Mouse (Mus musculus) stomach, embryonic 14.5 days (tissue): Measurements from ENCODE around the gene Pwp1. TPM values are rescaled to one million over a fixed set of nuclear protein-coding genes. Genes with fewer than 3 reads are reported as not detected.

Experiments used
- ATAC-seq: fragments of 200-750 bp; cut with Nextera tagmentation; 2 replicates; pipeline ENCODE4 v1.8.0; 2017; ENCODE audit warnings: low read depth, moderate TSS enrichment; ENCODE audit not compliant: insufficient number of reproducible peaks, insufficient read depth, low FRiP score
- H3K27ac ChIP-seq: fragments of 300-500 bp; sonication (generic); 2 replicates; pipeline ENCODE4 v1.5.1; 2014; ENCODE audit warnings: mild to moderate bottlenecking, low read length, moderate library complexity, mixed read lengths
- H3K27me3 ChIP-seq: fragments of 300-500 bp; sonication (generic); 2 replicates; pipeline ENCODE4 v1.6.1; 2014; ENCODE audit warnings: low read length, control low read depth, mixed read lengths; ENCODE audit not compliant: control insufficient read depth, insufficient read depth
- H3K36me3 ChIP-seq: fragments of 300-500 bp; sonication (generic); 2 replicates; pipeline ENCODE4 v1.6.1; 2014; ENCODE audit warnings: mild to moderate bottlenecking, control low read depth, low read length, moderate library complexity, mixed read lengths; ENCODE audit not compliant: control insufficient read depth, insufficient read depth
- H3K4me1 ChIP-seq: fragments of 300-500 bp; sonication (generic); 2 replicates; pipeline ENCODE4 v1.6.1; 2014; ENCODE audit warnings: low read length, control low read depth, mixed read lengths; ENCODE audit not compliant: control insufficient read depth, insufficient read depth
- H3K4me2 ChIP-seq: fragments of 300-500 bp; sonication (generic); replicated peaks from 2 replicates; pipeline ENCODE4 v1.6.1; 2014; ENCODE audit warnings: low read depth, low read length, control low read depth
- H3K4me3 ChIP-seq: fragments of 300-500 bp; sonication (generic); 2 replicates; pipeline ENCODE4 v1.5.1; 2014; ENCODE audit warnings: low read depth, low read length, control low read depth
- H3K9ac ChIP-seq: fragments of 300-500 bp; sonication (generic); replicated peaks from 2 replicates; pipeline ENCODE4 v1.6.1; 2014; ENCODE audit warnings: low read depth, mild to moderate bottlenecking, control low read depth, low read length, moderate library complexity, mixed read lengths
- H3K9me3 ChIP-seq: fragments of 300-500 bp; sonication (generic); 2 replicates; pipeline ENCODE4 v1.6.1; 2016; ENCODE audit warnings: low read depth, low read length, control low read depth; ENCODE audit not compliant: control insufficient read depth
- WGBS: fragments of 180-500 bp; shearing (Covaris S2); extraction: QIAGEN DNeasy Blood & Tissue Kit; methylation state at CpG from one replicate; pipeline ENCODE4 v1.1.7; 2014; 5-methylcytosine and 5-hydroxymethylcytosine counted together
- polyA plus RNA-seq: library from polyadenylated mRNA; unstranded; fragments of >200 nt; fragmentation: Nextera tagmentation; extraction: Ambion mirVana; gene quantifications from 2 replicates; pipeline ENCODE4 v1.2.1, GENCODE M21; 2014

Gene Pwp1
- polyA plus RNA-seq, 1 experiment from 2014 or later: 73.6 TPM

DNA sequence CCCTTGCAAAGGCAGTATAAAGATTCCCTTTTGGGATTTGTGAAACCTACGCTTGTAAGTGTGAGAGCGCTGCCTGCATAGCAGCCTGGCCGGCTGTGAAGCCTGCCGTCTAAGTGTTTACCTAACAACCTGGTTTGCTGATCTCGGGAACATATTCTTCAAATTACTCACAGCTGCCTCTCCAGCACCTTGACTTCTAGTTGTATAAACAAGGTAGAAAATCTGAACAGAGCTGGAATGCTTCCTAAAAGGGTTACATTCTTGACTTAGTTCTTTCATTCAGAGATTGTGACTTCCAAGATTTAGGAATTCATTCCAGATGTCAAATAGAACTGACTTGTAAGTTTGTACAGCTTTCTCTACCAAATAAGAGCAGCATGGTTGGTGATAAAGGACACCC lies 46.5 kb downstream of the Pwp1 start:
- 74% methylated on average over 5 of the region's 5 CpGs for WGBS
- Histone ChIP-seq H3K4me3 (no peak overlapping the region), H3K27me3 (no peaks in the 10 kb centered on the region), H3K4me2 (no peak overlapping the region), H3K4me1 (peaks cover 6% of the 10 kb centered on the region; the same call in 1 of the 2 replicates), H3K36me3 (peaks cover 44% of the 10 kb centered on the region), H3K9ac (no peak overlapping the region), H3K27ac (no peak overlapping the region), H3K9me3 (no peaks in the 10 kb centered on the region)
- ATAC-seq: no peak

DNA sequence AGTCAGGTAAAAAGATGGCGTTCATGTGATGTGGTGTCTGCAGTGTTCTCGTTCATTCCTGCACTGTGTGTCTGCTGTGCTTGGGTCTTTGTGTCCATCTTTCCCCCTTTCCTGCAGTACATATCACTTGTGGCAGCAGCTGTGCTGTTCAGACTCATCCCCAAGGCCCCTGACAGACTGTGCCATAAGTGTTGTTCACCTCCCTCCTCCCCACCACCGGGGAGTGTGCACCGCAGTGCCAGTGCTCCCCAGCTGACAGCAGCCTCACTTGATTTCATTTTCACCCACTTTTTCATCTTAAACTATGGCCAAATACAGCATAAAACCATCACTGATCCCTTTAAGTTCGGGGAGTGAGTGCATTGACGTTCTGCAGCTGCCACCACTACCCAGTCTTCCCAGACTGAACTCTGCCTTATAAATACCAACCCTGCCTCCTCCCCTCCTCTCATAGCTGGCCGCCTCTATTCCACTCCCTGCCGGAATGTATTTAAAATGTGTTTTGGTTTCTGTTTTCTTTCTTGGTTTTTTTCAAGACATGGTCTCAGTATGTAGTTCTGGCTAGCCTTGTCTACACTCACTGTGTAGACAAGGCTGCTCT lies 50.7 kb downstream of the Pwp1 start:
- Histone ChIP-seq H3K9me3 (no peaks in the 10 kb centered on the region), H3K4me3 (no peak overlapping the region), H3K27ac (no peak overlapping the region), H3K36me3 (peaks cover 65% of the 10 kb centered on the region), H3K4me2 (no peak overlapping the region), H3K4me1 (no peaks in the 10 kb centered on the region), H3K9ac (no peak overlapping the region), H3K27me3 (no peaks in the 10 kb centered on the region)
- 82% methylated on average over 8 of the region's 8 CpGs for WGBS
- no peak for ATAC-seq

DNA sequence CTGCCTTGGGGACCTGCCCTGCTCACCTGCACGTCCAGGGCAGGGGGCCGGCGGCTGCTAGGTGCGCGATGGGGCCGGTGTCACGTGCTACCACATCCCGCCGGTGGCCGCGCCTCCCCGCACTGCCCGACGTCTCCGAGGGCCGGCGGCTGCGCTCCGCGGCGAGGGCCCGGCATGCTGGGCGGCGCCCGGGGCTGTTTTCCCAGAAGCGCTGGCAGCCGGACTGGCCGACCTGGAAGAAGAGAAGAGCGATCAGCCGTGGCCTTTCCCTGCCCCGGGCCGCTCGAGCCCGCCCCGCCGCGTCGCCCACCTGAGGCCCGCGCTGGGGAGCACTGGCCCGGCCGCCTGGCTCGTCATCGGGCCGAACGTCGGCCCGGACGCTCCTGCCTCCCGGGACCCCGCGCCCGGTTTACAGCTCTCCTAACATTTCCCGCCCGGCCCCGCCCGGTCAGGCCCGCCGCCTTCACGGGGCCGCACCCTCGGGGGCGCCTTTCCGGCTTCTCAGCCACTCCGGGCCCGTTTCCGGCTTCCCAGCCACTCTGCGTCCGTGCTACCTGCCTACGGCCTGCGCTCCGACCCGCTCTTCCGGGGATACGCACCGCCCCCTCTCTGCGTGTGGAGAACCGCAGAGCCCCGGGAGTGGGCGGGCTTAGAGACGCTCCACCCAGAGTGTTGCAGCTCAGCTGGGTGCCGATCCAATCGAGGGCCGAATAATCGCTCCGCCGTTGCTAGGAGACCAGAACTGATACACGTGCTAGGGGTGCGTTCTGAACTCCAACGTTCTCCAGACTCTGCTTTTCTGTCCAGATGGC lies 87.4 kb downstream of the Pwp1 start, which contains the start of gene Prdm4:
TSS of gene Prdm4 (minus strand) at position 645 of the 812 bp plus-strand sequence.
- under 1% methylated on average over 87 of the region's 90 CpGs for WGBS
- peak within 1 kb of the TSS; percentile 79 for H3K4me2 ChIP-seq
- H3K9me3 ChIP-seq: no peaks in the 10 kb centered on the region
- peaks cover 17% of the 10 kb centered on the region; the same call in 1 of the 2 replicates for H3K36me3 ChIP-seq
- ATAC-seq: peak; percentile 99
- H3K27ac ChIP-seq: peak within 1 kb of the TSS; percentile 82
- no peaks in the 10 kb centered on the region for H3K27me3 ChIP-seq
- H3K4me1 ChIP-seq: peaks cover 9% of the 10 kb centered on the region; the same call in 1 of the 2 replicates
- H3K9ac ChIP-seq: peak within 1 kb of the TSS; percentile 84
- H3K4me3 ChIP-seq: peak within 1 kb of the TSS; percentile 71

DNA sequence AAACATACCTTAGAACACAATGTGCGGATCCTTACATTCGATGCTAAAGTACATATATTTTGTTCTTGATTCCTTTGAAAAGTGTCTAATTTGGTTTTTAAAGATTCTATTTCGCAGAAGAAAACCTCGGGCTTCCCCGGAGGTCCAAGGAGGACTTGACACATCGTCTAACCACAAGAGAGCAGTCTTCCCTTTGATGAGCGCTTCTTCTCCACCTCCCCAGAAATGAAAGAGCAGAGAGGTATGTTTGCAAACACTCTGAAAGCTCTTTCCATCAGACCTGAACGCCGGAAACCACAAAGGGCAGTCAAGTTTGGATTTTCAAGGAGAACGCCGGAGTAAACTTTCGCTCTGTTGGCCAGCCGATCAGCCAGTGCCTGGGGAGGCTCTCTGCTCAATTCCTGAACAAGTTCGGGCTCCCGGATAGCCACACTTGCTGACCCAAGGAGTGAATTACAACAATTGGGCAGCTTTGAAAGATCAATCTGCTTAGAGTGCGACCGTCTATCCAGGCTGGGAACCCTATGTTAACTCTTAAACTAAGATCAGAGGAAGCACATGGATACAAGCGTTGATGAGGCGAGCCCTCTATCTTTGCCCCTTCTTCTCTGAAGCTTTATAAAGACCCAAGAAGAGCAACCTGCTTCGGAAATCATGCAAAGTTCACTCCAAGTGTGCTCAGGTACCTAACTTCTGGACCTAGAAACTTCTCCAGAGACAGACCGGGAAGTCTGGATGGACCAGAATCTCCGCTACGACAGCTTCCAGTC lies 98.6 kb downstream of the Pwp1 start, which contains the start of gene Ascl4:
TSS of gene Ascl4 (plus strand) at position 6 of the 770 bp plus-strand sequence.
- H3K4me3 ChIP-seq: peak within 1 kb of the TSS; percentile 42
- H3K27ac ChIP-seq: no peak within 1 kb of the TSS
- H3K36me3 ChIP-seq: no peaks in the 10 kb centered on the region
- H3K4me1 ChIP-seq: 0 out of 2 replicates have a peak, but pooled peaks cover 3% of the 10 kb centered on the region
- H3K9ac ChIP-seq: no peak within 1 kb of the TSS; the same call in 1 of the 2 replicates
- 1% methylated on average over 23 of the region's 23 CpGs for WGBS
- no peak for ATAC-seq
- 0 out of 2 replicates have a peak, but pooled peaks cover 5% of the 10 kb centered on the region for H3K27me3 ChIP-seq
- H3K4me2 ChIP-seq: peak within 1 kb of the TSS; percentile 90
- no peaks in the 10 kb centered on the region for H3K9me3 ChIP-seq

DNA sequence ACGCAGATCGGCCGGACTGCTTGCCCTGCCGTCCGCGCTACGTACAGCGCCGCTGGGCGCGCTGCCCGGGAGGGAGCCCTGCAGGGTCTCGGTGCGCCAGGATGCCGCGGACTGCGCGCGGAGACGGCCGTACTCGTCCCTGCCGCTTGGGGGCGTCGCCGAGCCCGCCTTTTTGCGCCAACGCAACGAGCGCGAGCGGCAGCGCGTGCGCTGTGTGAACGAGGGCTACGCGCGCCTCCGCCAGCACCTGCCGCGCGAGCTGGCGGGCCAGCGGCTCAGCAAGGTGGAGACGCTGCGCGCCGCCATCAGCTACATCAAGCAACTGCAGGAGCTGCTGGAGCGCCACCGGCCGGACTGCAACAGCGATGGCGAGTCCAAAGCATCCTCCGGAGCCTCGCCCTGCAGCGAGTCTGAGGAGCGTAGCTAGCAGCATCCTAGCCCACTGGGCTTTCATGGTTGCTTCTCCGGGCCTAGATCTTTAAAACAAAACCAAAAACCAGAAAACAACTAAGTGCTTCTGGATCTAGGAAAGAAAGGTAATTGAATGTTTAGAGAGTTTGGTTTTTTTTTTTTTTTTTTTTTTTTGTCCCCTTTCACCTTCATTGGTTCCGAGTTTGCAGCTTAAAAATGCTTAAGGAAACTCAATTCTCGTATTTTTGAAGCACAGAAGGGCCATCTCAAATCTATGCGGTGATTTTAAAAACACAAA lies 99.4 kb downstream of the Pwp1 start:
- Histone ChIP-seq H3K4me3 (peak overlapping the region; percentile 42), H3K27ac (no peak overlapping the region), H3K27me3 (0 out of 2 replicates have a peak, but pooled peaks cover 5% of the 10 kb centered on the region), H3K9me3 (no peaks in the 10 kb centered on the region), H3K36me3 (no peaks in the 10 kb centered on the region), H3K4me1 (peaks cover 3% of the 10 kb centered on the region; the same call in 1 of the 2 replicates), H3K4me2 (peak overlapping the region; percentile 90), H3K9ac (no peak overlapping the region; the same call in 1 of the 2 replicates)
- 1% methylated on average over 63 of the region's 63 CpGs for WGBS
- peak; percentile 85 for ATAC-seq

DNA sequence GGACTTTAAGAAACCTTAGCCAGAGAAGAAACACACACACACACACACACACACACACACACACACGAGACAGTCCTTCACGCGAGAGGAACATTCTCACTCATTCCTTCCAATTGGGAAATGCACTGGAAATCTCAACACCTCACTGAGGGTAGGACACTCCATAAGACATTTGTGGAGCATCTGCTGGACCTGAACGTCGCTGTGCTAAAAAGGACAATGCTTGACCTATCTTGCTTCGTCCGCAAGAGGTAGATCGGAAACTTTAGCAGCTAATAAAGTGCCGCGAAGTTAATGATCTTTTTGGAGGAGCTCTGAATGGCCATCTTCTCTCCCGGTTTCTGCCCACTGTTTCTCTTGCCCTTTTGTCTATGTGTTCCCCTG lies 99.9 kb downstream of the Pwp1 start:
- Histone ChIP-seq H3K9me3 (no peaks in the 10 kb centered on the region), H3K4me1 (peaks cover 3% of the 10 kb centered on the region; the same call in 1 of the 2 replicates), H3K4me3 (peak overlapping the region; percentile 42; the same call in 1 of the 2 replicates), H3K36me3 (no peaks in the 10 kb centered on the region), H3K9ac (no peak overlapping the region), H3K27me3 (0 out of 2 replicates have a peak, but pooled peaks cover 5% of the 10 kb centered on the region), H3K27ac (no peak overlapping the region), H3K4me2 (peak overlapping the region; percentile 90; the same call in 1 of the 2 replicates)
- ATAC-seq: no peak
- 40% methylated on average over 11 of the region's 11 CpGs for WGBS

DNA sequence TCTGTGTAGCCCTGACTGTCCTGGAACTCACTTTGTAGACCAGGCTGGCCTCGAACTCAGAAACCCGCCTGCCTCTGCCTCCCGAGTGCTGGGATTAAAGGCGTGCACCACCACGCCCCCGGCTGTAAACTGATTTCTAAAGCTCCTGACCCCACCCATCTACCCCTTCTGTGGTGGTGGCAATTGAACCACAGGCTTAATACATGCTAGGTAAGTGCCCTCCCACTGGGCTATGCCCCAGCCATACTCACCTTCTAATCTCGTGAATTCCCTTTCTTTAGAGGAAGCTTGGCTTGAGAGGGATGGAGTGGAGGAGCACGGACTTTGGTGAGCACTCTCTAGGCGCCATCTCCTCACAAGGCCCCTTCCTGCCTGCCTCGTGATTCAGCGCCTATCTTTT lies 100.7 kb downstream of the Pwp1 start:
- H3K4me3 ChIP-seq: no peak overlapping the region
- H3K4me1 ChIP-seq: peaks cover 3% of the 10 kb centered on the region; the same call in 1 of the 2 replicates
- 91% methylated on average over 11 of the region's 11 CpGs for WGBS
- H3K9ac ChIP-seq: no peak overlapping the region
- H3K27me3 ChIP-seq: 0 out of 2 replicates have a peak, but pooled peaks cover 5% of the 10 kb centered on the region
- no peaks in the 10 kb centered on the region for H3K36me3 ChIP-seq
- no peaks in the 10 kb centered on the region for H3K9me3 ChIP-seq
- ATAC-seq: no peak
- H3K4me2 ChIP-seq: no peak overlapping the region
- no peak overlapping the region for H3K27ac ChIP-seq
